Mouse (Mus musculus) thymus, adult 2 months (tissue): ENCODE data around the gene Pfdn2. TPM values are rescaled to one million over a fixed set of nuclear protein-coding genes. Genes with fewer than 3 reads are reported as not detected.
A peak's percentile ranks its signal among the peaks of the same experiment; 100 is the strongest.

Source experiments
- DNase-seq: peaks from one replicate; pipeline ENCODE4 v3.0.0; 2021
- H3K27ac ChIP-seq: fragments of 200-500 bp; 2 replicates; pipeline ENCODE4 v1.5.1; 2012; ENCODE audit warnings: low read length, control low read depth; ENCODE audit not compliant: control insufficient read depth, insufficient read depth
- H3K27me3 ChIP-seq: fragments of 200-500 bp; 2 replicates; pipeline ENCODE4 v1.6.1; 2012; ENCODE audit warnings: mild to moderate bottlenecking, low read length, moderate library complexity, mixed read lengths; ENCODE audit not compliant: control insufficient read depth, insufficient read depth
- H3K36me3 ChIP-seq: fragments of 200-500 bp; 2 replicates; pipeline ENCODE4 v1.6.1; 2012; ENCODE audit warnings: mild to moderate bottlenecking, low read length, moderate library complexity; ENCODE audit not compliant: control insufficient read depth, insufficient read depth
- H3K4me1 ChIP-seq: fragments of 200-500 bp; replicated peaks from 2 replicates; pipeline ENCODE4 v1.6.1; 2012; ENCODE audit warnings: low read length; ENCODE audit not compliant: control insufficient read depth, insufficient read depth
- H3K4me3 ChIP-seq: fragments of 200-500 bp; 2 replicates; pipeline ENCODE4 v1.5.1; 2012; ENCODE audit warnings: mild to moderate bottlenecking, low read length, control low read depth, moderate library complexity; ENCODE audit not compliant: control insufficient read depth, insufficient read depth
- CTCF ChIP-seq: fragments of 200-500 bp; IDR thresholded peaks from 2 replicates; pipeline ENCODE4 v1.5.1; 2012; ENCODE audit warnings: mild to moderate bottlenecking, control low read depth, low read length, moderate library complexity, borderline replicate concordance; ENCODE audit not compliant: control insufficient read depth, poor library complexity, insufficient read depth; ENCODE audit errors: extremely low read depth
- POLR2A ChIP-seq: fragments of 200-500 bp; IDR thresholded peaks from 2 replicates; pipeline ENCODE4 v1.6.1; 2012; ENCODE audit warnings: mild to moderate bottlenecking, low read length, control low read depth, moderate library complexity; ENCODE audit not compliant: control insufficient read depth, poor library complexity, insufficient read depth; ENCODE audit errors: extremely low read depth
- WGBS: fragments of 180-500 bp; shearing (Covaris S2); methylation state at CpG from one replicate; pipeline ENCODE4 v1.1.7; 2018; 5-methylcytosine and 5-hydroxymethylcytosine counted together
- polyA plus RNA-seq: library from polyadenylated mRNA; depleted of rRNA; stranded (reverse); fragments of >200 nt; gene quantifications from 2 replicates; pipeline ENCODE4 v1.2.3, GENCODE M21; 2012; rRNA removed

The Pfdn2 gene
- polyA plus RNA-seq, 1 experiment: 16.6 TPM

DNA sequence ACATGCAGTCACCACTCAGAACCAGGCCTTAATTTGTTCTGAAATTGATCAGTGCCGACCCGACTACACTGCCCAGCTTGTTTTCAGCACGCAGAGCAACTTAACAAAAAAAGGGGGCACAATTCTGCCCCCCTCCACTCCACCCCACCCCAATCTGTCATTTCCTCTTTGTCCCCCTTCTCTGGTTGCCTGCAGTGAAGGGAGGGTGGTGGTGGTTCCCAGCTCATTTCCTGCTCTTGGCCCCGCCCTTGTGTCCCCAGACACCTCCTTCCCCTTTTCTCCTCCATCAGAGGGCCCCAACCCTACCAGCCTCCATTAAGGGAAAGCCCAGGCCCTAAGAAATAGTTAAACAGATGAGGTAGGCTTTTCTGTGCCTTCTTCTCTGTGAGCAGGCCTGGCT lies 44.6 kb downstream of the Pfdn2 start:
- H3K4me3 ChIP-seq: peak overlapping the region; percentile 84
- DNase-seq: peak; percentile 80
- peaks cover 38% of the 10 kb centered on the region for H3K4me1 ChIP-seq
- WGBS: 3% methylated on average over 4 of the region's 4 CpGs
- TF ChIP-seq CTCF: no peak
- no peak for TF ChIP-seq POLR2A
- H3K27me3 ChIP-seq: no peaks in the 10 kb centered on the region
- peak overlapping the region; percentile 96 for H3K27ac ChIP-seq
- H3K36me3 ChIP-seq: peaks cover 15% of the 10 kb centered on the region; the same call in 1 of the 2 replicates

DNA sequence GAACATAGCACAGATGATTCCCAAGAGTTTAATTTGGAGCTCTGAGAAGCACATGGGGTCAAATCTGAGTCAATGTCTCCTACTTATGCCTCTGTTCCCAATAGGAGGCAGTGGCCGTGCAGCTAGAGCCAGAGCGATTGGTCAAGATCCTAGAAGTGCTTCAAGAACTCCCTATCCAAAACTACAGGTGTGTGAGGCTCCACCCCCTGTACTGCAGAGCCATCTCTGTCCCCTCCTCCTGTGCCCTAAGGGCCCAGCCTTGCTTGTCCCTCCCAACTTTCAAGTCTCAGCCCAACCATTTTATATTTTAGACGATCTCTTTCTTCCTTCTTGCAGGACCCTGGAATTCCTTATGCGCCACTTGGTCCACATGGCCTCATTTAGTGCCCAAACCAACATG lies 56.4 kb downstream of the Pfdn2 start:
- DNase-seq: no peak
- Histone ChIP-seq H3K36me3 (peaks cover 95% of the 10 kb centered on the region), H3K27me3 (no peaks in the 10 kb centered on the region), H3K4me3 (no peak overlapping the region), H3K4me1 (no peaks in the 10 kb centered on the region), H3K27ac (no peak overlapping the region)
- WGBS: 99% methylated on average over 4 of the region's 4 CpGs
- TF ChIP-seq POLR2A (no peak), CTCF (no peak)

DNA sequence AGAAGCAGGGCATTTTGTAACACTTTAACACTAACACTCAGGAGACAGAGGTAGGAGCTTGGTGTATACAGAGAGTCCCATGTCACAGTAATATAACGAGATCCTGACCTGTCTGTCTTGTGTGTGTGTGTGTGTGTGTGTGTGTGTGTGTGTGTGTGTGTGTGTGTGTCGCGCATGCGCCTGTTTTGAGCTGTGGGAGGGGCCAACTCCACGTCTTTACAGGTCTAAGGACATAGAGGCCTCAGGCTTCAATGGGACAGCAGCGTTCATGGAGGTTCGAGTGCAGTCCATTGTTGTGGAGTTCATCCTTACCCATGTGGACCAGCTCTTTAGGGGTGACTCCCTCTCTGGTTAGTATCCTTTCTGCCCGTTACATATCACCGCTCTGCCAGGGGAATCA lies 57.5 kb downstream of the Pfdn2 start:
- Histone ChIP-seq H3K27ac (no peak overlapping the region), H3K27me3 (no peaks in the 10 kb centered on the region), H3K4me3 (no peak overlapping the region), H3K36me3 (peaks cover 94% of the 10 kb centered on the region), H3K4me1 (no peaks in the 10 kb centered on the region)
- DNase-seq: no peak
- TF ChIP-seq CTCF: no peak
- TF ChIP-seq POLR2A: no peak
- WGBS: 95% methylated on average over 9 of the region's 9 CpGs

DNA sequence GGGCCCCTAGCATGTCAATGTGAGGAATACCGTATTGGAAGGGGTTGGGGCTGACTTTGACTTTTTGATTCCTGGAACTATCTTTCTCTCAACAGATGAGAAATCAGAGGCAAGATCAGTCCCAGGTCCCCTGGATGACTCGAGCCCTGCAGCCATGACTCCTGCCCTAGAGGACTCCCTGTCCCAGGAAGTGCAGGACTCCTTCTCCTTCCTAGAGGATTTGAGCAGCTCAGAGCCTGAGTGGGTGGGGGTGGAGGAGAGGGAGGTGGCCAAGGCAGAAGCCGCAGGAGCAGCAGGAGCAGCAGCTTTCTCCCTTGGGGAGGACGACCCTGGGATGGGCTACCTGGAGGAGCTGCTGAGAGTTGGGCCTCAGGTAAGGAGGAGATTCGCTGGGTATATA lies 61.8 kb downstream of the Pfdn2 start:
- no peaks in the 10 kb centered on the region for H3K4me1 ChIP-seq
- H3K27me3 ChIP-seq: no peaks in the 10 kb centered on the region
- TF ChIP-seq POLR2A (no peak), CTCF (no peak)
- WGBS: 95% methylated on average over 5 of the region's 5 CpGs
- no peak overlapping the region for H3K27ac ChIP-seq
- H3K36me3 ChIP-seq: peaks cover 58% of the 10 kb centered on the region
- H3K4me3 ChIP-seq: no peak overlapping the region
- DNase-seq: no peak

Other genes starting within 250 kb of the Pfdn2 start
- 2.7 and 2.8 TPM in 2 replicates for gene Cfap126, start 231.8 kb upstream of the Pfdn2 start, polyA plus RNA-seq
- 191 and 231 TPM in 2 replicates for gene Sdhc, start 195.1 kb upstream of the Pfdn2 start, polyA plus RNA-seq
- gene Mpz, start 195.0 kb upstream of the Pfdn2 start, polyA plus RNA-seq: 1.1 and 7.4 TPM in 2 replicates
- gene Pcp4l1, start 149.4 kb upstream of the Pfdn2 start, polyA plus RNA-seq: 4.7 and 7.3 TPM in 2 replicates
- 0.08 and 0.43 TPM in 2 replicates for gene Nr1i3, start 131.7 kb upstream of the Pfdn2 start, polyA plus RNA-seq
- 34.7 and 34.9 TPM in 2 replicates for gene Tomm40l, start 123.2 kb upstream of the Pfdn2 start, polyA plus RNA-seq
- gene Apoa2, start 120.6 kb upstream of the Pfdn2 start, polyA plus RNA-seq: 1.8 and 49.4 TPM in 2 replicates
- gene Fcer1g, start 111.3 kb upstream of the Pfdn2 start, polyA plus RNA-seq: 127 and 138 TPM in 2 replicates
- gene Adamts4, start 95.2 kb upstream of the Pfdn2 start, polyA plus RNA-seq: 0.73 and 0.90 TPM in 2 replicates
- gene Ndufs2, start 94.3 kb upstream of the Pfdn2 start, polyA plus RNA-seq: 131 and 154 TPM in 2 replicates
- 97.0 and 98.9 TPM in 2 replicates for gene B4galt3, start 75.3 kb upstream of the Pfdn2 start, polyA plus RNA-seq
- gene Ppox, start 64.5 kb upstream of the Pfdn2 start, polyA plus RNA-seq: 71.5 and 78.5 TPM in 2 replicates
- gene Usp21, start 57.7 kb upstream of the Pfdn2 start, polyA plus RNA-seq: 77.0 and 79.1 TPM in 2 replicates
- 18.5 and 20.2 TPM in 2 replicates for gene Ufc1, start 50.6 kb upstream of the Pfdn2 start, polyA plus RNA-seq
- 60.8 and 61.5 TPM in 2 replicates for gene Dedd, start 16.5 kb upstream of the Pfdn2 start, polyA plus RNA-seq
- 48.8 and 52.2 TPM in 2 replicates for gene Nit1, start within 50 bp of the Pfdn2 start, polyA plus RNA-seq
- 0.39 and 0.69 TPM in 2 replicates for gene Klhdc9, start 15.1 kb downstream of the Pfdn2 start, polyA plus RNA-seq
- 2.7 and 3.5 TPM in 2 replicates for gene Nectin4, start 24.4 kb downstream of the Pfdn2 start, polyA plus RNA-seq
- gene Arhgap30, start 43.3 kb downstream of the Pfdn2 start, polyA plus RNA-seq: 128 and 141 TPM in 2 replicates
- 177 and 184 TPM in 2 replicates for gene Usf1, start 65.6 kb downstream of the Pfdn2 start, polyA plus RNA-seq
- gene Tstd1, start 73.2 kb downstream of the Pfdn2 start, polyA plus RNA-seq: 5.3 and 6.1 TPM in 2 replicates
- gene F11r, start 91.9 kb downstream of the Pfdn2 start, polyA plus RNA-seq: 17.7 and 18.6 TPM in 2 replicates
- gene Alyref2, start 157.8 kb downstream of the Pfdn2 start, polyA plus RNA-seq: 5.8 and 6.6 TPM in 2 replicates
- 1.9 and 2.5 TPM in 2 replicates for gene Itln1, start 189.6 kb downstream of the Pfdn2 start, polyA plus RNA-seq
- gene Cd244a, start 213.5 kb downstream of the Pfdn2 start, polyA plus RNA-seq: 1.8 and 1.9 TPM in 2 replicates